Mouse (Mus musculus) heart, postnatal 0 days (tissue): ENCODE measurements at regions not wholly inside any gene's neighbourhood (a gene's known extent, or its start where the extent isn't known, plus 50 kb on each side); places are given as distances from the start of the nearest gene placed in this dataset.

ENCODE experiments used
- CTCF ChIP-seq: IDR thresholded peaks from 2 replicates; pipeline ENCODE4 v1.5.1; 2016; ENCODE audit warnings: antibody characterized with exemption, control low read depth, low read depth
- EP300 ChIP-seq: IDR thresholded peaks from 2 replicates; pipeline ENCODE4 v1.6.1; 2016; ENCODE audit warnings: antibody characterized with exemption, low read depth

DNA sequence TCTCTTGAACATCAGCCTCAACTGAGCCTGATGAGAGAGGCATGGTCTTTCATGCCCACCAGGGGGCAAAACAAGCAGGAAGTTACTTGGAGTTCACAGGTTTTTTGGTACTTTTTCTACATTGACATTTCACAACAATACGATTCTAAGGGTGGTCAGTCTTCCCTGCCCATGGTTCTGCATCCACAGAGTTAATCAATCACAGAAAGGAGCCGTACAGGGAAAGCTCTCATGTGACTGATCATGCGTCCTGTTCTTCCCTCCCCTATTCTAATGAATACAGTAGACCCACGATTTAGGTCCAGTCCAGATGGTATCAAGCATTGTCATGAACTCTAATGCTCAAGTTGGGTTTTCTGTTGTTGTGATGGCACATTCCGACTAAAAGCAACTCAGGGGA, 115.6 kb upstream of the Cyyr1 start:
- TF ChIP-seq CTCF = no peak
- no peak for TF ChIP-seq EP300
